Mouse (Mus musculus) bone marrow, adult 2 months (tissue): Measurements from ENCODE around the gene 4933428G20Rik. TPM values are rescaled to one million over a fixed set of nuclear protein-coding genes. Genes with fewer than 3 reads are reported as not detected.

Experiments
- H3K27ac ChIP-seq: fragments of 200-500 bp; 2 replicates; pipeline ENCODE4 v1.5.1; 2012; ENCODE audit warnings: low read depth, mild to moderate bottlenecking, control low read depth, inconsistent platforms, low read length; ENCODE audit not compliant: control insufficient read depth, poor library complexity, insufficient read depth
- H3K4me1 ChIP-seq: fragments of 200-500 bp; 2 replicates; pipeline ENCODE4 v1.6.1; 2011; ENCODE audit warnings: low read length; ENCODE audit not compliant: control insufficient read depth, insufficient read depth
- H3K4me3 ChIP-seq: fragments of 200-500 bp; replicated peaks from 2 replicates; pipeline ENCODE3; 2011; ENCODE audit warnings: mild to moderate bottlenecking, low read depth, low read length, control low read depth; ENCODE audit not compliant: control insufficient read depth
- CTCF ChIP-seq: fragments of 200-500 bp; IDR thresholded peaks from 2 replicates; pipeline ENCODE4 v1.5.1; 2011; ENCODE audit warnings: low read length, control low read depth; ENCODE audit not compliant: control insufficient read depth, insufficient read depth
- POLR2A ChIP-seq: fragments of 200-500 bp; IDR thresholded peaks from 2 replicates; pipeline ENCODE4 v1.6.1; 2011; ENCODE audit warnings: low read depth, mild to moderate bottlenecking, control low read depth, low read length, borderline replicate concordance; ENCODE audit not compliant: control insufficient read depth
- WGBS: fragments of 180-500 bp; shearing (Covaris S2); methylation state at CpG from one replicate; pipeline ENCODE4 v1.1.7; 2018; 5-methylcytosine and 5-hydroxymethylcytosine counted together
- polyA plus RNA-seq: library from polyadenylated mRNA; stranded (reverse); fragments of >200 nt; gene quantifications from 2 replicates; pipeline ENCODE4 v1.2.4, GENCODE M21; 2011; ENCODE audit warnings: low replicate concordance; ENCODE audit not compliant: missing spikeins, insufficient read depth, insufficient read length

4933428G20Rik gene
- polyA plus RNA-seq, 1 experiment = not detected

DNA sequence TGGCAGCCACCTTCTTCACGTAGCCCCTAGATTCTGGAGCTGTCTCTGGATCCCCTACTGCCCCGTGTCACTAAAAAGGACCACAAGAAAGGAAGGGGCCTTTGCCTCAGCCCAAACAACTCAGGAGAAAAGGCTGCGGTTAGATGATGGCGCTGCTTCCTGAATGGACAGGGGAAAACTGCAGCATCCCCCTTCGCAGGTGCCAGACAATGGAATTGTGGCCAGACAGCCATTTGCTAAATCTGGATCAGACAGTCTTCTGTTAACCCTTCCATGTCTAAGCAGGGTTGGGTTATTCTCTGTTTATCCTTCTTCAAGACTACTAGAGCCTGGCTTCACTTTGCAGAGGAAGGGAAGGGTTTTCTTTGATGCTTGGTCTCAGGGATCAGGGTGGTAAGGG lies 30.8 kb upstream of the 4933428G20Rik start:
- H3K4me3 ChIP-seq = no peak overlapping the region
- TF ChIP-seq CTCF (no peak), POLR2A (no peak)
- no peak overlapping the region for H3K27ac ChIP-seq
- 60% methylated on average over 5 of the region's 5 CpGs for WGBS
- H3K4me1 ChIP-seq = no peaks in the 10 kb centered on the region; the same call in 1 of the 2 replicates

DNA sequence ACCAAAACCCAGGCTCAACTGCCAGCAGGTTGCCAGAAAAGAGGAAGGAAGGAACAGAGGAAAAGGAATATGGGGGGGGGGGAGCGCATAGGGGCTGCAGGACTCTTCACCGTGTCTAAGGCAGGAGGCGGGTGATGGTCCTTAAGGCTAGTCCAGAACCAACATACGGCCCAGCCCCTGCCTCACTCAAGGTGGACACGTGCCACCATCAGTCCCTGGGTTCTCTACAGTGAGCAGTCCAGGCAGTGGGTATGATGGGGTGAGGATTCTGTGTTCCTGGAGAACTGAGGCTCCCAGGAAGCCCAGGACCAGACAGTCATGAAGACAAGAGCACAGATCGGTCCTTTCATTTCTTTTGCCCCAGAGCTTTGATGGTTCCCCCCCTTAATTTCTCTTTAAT lies 29.9 kb upstream of the 4933428G20Rik start:
- Histone ChIP-seq H3K4me1 (no peaks in the 10 kb centered on the region; the same call in 1 of the 2 replicates), H3K27ac (no peak overlapping the region), H3K4me3 (no peak overlapping the region)
- TF ChIP-seq CTCF = no peak
- TF ChIP-seq POLR2A = no peak
- 48% methylated on average over 6 of the region's 6 CpGs for WGBS

DNA sequence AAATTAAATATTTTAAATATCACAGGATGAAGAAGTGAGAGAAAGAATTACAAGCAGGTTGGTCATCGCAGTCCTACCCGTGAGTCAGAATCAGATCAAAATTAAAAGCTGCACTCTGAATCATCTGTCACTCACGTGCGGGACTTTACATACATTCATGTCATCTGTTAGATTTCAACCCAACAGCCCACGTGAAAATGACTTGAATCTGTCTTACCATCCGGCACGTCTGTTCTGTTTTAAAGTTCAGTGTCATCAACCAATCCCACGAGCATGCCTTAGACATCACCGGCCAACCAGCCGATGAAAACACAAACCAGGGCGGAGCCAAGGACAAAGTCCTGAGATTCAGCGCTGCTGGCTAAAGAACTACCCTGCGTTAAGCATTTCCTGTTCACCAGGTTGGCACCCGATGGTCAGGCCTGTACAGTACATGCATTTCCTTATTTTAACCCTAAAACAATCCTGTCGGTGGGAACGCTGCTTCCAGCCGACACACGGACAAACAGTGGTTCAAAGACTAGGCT lies 28.2 kb upstream of the 4933428G20Rik start:
- H3K4me1 ChIP-seq = no peaks in the 10 kb centered on the region; the same call in 1 of the 2 replicates
- H3K27ac ChIP-seq = no peak overlapping the region
- no peak overlapping the region for H3K4me3 ChIP-seq
- WGBS = 84% methylated on average over 18 of the region's 18 CpGs
- TF ChIP-seq CTCF (no peak), POLR2A (no peak)

DNA sequence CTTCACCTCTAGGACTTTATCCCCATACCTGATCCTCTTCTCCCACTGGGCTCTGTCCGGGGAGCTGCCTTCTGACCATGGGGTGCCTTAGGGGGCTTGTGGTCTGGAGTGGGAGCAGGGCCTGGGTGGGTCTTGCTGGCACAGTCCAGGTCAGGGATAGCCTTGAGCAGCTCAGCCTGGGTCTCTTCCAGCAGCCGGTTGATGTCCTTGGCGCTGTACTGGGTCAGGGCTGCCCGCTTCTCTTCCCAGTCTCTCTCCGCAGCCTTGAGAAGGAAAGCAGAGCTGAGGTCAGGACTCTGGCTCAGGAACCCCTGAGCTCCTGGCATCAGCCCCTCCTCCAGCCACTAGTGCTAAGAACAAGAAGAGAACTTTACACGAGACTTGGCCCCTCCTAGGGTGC lies 25.2 kb upstream of the 4933428G20Rik start:
- Histone ChIP-seq H3K4me3 (no peak overlapping the region), H3K4me1 (no peaks in the 10 kb centered on the region), H3K27ac (no peak overlapping the region)
- 79% methylated on average over 6 of the region's 6 CpGs for WGBS
- TF ChIP-seq POLR2A = no peak

DNA sequence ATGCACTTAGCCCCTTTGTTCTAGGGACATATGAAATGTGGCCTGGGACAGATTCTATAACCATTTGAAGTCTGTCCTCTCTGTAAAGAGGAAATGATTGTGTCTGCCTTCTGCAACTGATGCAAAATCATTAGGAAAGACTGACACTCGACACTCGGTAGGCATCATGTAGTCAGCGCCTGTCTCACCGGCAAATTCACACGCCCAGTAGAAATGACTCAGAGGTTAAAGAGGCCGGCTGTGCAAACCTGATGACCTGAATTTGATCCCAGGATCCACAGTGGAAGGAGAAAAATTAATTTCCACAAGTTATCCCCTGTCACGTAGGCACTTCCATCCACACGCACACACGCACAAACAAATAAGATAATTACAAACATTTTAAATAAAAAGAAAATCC lies 24.2 kb upstream of the 4933428G20Rik start:
- H3K27ac ChIP-seq = no peak overlapping the region
- H3K4me3 ChIP-seq = no peak overlapping the region
- WGBS = 82% methylated on average over 9 of the region's 9 CpGs
- TF ChIP-seq CTCF (no peak), POLR2A (no peak)
- H3K4me1 ChIP-seq = no peaks in the 10 kb centered on the region

DNA sequence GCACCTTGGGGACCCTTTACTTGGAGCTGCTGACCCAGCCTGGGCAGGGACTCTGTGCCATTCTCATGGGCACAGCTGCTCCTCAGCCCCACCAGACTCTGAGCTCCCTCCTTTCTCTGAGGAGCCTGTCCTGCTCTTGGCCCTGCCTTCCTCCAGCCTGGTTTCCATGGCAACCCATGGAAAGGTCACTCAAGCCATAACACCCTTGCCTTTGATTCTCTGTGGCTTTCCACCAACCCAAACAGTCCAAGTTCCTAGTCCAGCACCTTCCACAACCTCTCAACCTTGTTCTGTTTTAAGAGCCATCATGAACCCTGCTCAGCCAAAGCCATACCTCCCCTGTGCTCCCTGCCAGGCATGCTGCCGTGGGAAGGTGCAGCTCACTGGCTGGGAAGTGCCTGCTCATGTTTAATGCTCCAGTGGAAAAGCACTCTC lies 23.7 kb upstream of the 4933428G20Rik start:
- Histone ChIP-seq H3K27ac (no peak overlapping the region), H3K4me3 (no peak overlapping the region), H3K4me1 (no peaks in the 10 kb centered on the region)
- TF ChIP-seq POLR2A (no peak), CTCF (no peak)
- 52% methylated on average over 1 of the region's 1 CpGs for WGBS

DNA sequence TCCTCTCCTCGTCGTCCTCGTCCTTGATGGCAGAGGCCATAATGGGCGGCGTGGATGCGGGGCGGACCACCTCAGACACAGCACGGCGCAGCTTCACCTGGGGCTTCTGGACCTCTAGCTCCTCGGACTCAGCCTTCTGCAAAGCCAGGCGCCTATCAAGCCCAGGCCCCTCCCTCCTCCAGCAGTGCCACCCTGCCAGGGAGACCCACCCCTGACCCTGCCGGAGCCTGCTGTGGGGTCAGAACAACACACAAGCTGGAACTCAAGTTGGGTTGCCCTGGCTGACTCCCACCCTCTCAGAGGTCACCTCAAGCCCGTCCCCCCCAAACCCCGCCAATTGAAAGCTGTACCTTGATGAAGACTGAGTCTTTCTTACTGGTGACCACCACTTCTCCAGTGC lies 23.0 kb upstream of the 4933428G20Rik start:
- no peaks in the 10 kb centered on the region for H3K4me1 ChIP-seq
- TF ChIP-seq POLR2A (no peak), CTCF (no peak)
- no peak overlapping the region for H3K4me3 ChIP-seq
- 81% methylated on average over 14 of the region's 14 CpGs for WGBS
- H3K27ac ChIP-seq = no peak overlapping the region

DNA sequence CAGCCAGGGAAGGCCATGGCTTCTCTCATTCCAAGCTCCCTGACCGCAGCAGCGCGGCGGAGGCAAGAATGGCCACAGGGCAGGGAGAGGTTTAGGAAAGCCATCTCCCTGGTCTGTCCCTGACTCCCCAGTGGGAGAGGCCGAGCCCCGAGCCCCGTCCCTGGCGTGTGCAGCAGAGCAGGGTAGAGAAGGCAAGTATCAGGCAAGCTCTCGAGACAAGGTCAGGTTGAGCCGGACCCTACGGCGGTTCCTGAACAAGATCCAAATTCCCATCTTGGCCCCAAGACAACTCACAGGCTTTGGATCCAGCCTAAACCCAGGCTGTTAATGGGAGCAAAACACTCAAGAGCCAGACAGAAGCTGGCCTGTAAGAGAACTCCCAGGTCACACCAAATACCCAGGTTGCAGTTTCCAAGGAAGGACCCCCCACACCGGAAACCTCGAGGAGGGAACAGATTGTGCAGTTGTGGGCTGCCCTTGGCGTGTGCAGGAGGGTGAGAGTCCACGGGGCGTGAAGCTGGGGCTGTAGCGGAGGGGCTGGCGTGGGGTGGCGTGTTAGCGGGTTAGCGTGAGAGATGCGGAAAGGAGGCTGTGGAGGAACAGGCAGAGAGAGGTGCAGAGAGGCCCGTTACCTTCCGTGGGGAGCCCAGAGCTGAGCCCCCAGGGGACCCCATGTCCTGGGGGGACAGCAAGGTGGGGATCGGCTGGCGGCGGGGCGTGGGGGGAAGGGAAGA lies 21.8 kb upstream of the 4933428G20Rik start:
- no peak overlapping the region for H3K4me3 ChIP-seq
- no peak for TF ChIP-seq POLR2A
- TF ChIP-seq CTCF = no peak
- H3K4me1 ChIP-seq = no peaks in the 10 kb centered on the region
- no peak overlapping the region for H3K27ac ChIP-seq
- WGBS = 86% methylated on average over 29 of the region's 29 CpGs
